Mouse (Mus musculus) ES-E14 (cell line): ENCODE measurements around the gene Polr2j.
"Not testable (repeated sequence)": the region's sequence is repeated elsewhere in the genome, so short reads cannot be mapped to it uniquely, and the experiment has no call there.

Experiments
- CHD2 ChIP-seq: IDR thresholded peaks from 2 replicates; pipeline ENCODE4 v1.6.1; 2014; ENCODE audit warnings: mild to moderate bottlenecking, low read depth, low read length, inconsistent platforms
- HCFC1 ChIP-seq: IDR thresholded peaks from 2 replicates; pipeline ENCODE4 v1.6.1; 2012; ENCODE audit warnings: low read length, inconsistent platforms, borderline replicate concordance; ENCODE audit not compliant: insufficient read depth
- ZC3H11A ChIP-seq: IDR thresholded peaks from 2 replicates; pipeline ENCODE4 v1.6.1; 2012; ENCODE audit warnings: low read depth, mild to moderate bottlenecking, inconsistent platforms, low read length, borderline replicate concordance
- ZNF384 ChIP-seq: IDR thresholded peaks from 2 replicates; pipeline ENCODE4 v1.6.1; 2012; ENCODE audit warnings: low read depth, low read length, inconsistent platforms

DNA sequence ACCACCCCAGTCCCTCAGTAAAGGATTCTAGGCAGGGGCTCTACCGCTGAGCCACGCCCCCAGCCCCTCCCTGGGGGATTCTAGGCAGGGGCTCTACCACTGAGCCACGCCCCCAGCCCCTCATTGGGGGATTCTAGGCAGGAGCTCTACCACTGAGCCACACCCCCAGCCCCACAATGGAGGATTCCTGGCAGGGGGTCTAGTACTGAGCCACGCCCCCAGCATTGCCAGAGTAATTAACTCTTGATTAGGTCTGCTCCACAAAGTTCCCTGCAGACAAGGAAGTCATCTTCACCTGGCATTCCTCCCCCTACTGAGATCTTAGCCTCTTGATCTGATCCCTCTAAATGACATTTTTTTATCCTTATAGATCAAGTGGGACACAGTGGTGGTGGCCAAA, 2.9 kb upstream of the Polr2j start:
- TF ChIP-seq HCFC1, ZC3H11A, ZNF384, CHD2: not testable (repeated sequence)
